Mouse (Mus musculus) thymus, adult 2 months (tissue): ENCODE data around the gene Cdk14. TPM values are rescaled to one million over a fixed set of nuclear protein-coding genes. Genes with fewer than 3 reads are reported as not detected.

ENCODE experiments used
- DNase-seq: peaks from one replicate; pipeline ENCODE4 v3.0.0; 2021
- H3K27ac ChIP-seq: fragments of 200-500 bp; 2 replicates; pipeline ENCODE4 v1.5.1; 2012; ENCODE audit warnings: low read length, control low read depth; ENCODE audit not compliant: control insufficient read depth, insufficient read depth
- H3K27me3 ChIP-seq: fragments of 200-500 bp; 2 replicates; pipeline ENCODE4 v1.6.1; 2012; ENCODE audit warnings: mild to moderate bottlenecking, low read length, moderate library complexity, mixed read lengths; ENCODE audit not compliant: control insufficient read depth, insufficient read depth
- H3K36me3 ChIP-seq: fragments of 200-500 bp; 2 replicates; pipeline ENCODE4 v1.6.1; 2012; ENCODE audit warnings: mild to moderate bottlenecking, low read length, moderate library complexity; ENCODE audit not compliant: control insufficient read depth, insufficient read depth
- H3K4me1 ChIP-seq: fragments of 200-500 bp; replicated peaks from 2 replicates; pipeline ENCODE4 v1.6.1; 2012; ENCODE audit warnings: low read length; ENCODE audit not compliant: control insufficient read depth, insufficient read depth
- H3K4me3 ChIP-seq: fragments of 200-500 bp; 2 replicates; pipeline ENCODE4 v1.5.1; 2012; ENCODE audit warnings: mild to moderate bottlenecking, low read length, control low read depth, moderate library complexity; ENCODE audit not compliant: control insufficient read depth, insufficient read depth
- CTCF ChIP-seq: fragments of 200-500 bp; IDR thresholded peaks from 2 replicates; pipeline ENCODE4 v1.5.1; 2012; ENCODE audit warnings: mild to moderate bottlenecking, control low read depth, low read length, moderate library complexity, borderline replicate concordance; ENCODE audit not compliant: control insufficient read depth, poor library complexity, insufficient read depth; ENCODE audit errors: extremely low read depth
- POLR2A ChIP-seq: fragments of 200-500 bp; IDR thresholded peaks from 2 replicates; pipeline ENCODE4 v1.6.1; 2012; ENCODE audit warnings: mild to moderate bottlenecking, low read length, control low read depth, moderate library complexity; ENCODE audit not compliant: control insufficient read depth, poor library complexity, insufficient read depth; ENCODE audit errors: extremely low read depth
- WGBS: fragments of 180-500 bp; shearing (Covaris S2); methylation state at CpG from one replicate; pipeline ENCODE4 v1.1.7; 2018; 5-methylcytosine and 5-hydroxymethylcytosine counted together
- polyA plus RNA-seq: library from polyadenylated mRNA; depleted of rRNA; stranded (reverse); fragments of >200 nt; gene quantifications from 2 replicates; pipeline ENCODE4 v1.2.3, GENCODE M21; 2012

Gene Cdk14
- polyA plus RNA-seq, 1 experiment, result 0.90 TPM

DNA sequence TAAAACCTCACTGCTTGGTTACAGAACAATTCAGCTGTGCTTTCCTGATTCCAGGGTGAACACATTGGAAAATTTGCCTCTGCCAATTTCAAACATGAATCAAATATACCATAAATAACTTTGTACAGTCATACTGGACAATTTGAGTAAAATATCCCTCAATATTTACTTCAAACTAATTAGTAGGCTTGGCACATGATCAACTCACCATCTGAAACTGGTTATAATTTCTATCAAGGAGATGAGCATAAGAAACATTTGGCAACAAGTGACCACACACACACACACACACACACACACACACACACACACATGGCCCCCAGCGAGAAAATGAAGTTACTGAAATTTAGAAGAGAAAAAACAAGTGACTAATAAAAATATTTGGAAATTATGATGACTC is 304.6 kb downstream of the Cdk14 start:
- Histone ChIP-seq H3K4me1 (no peaks in the 10 kb centered on the region), H3K27me3 (no peaks in the 10 kb centered on the region), H3K27ac (no peak overlapping the region), H3K4me3 (no peak overlapping the region), H3K36me3 (no peaks in the 10 kb centered on the region)
- DNase-seq, result no peak
- 100% methylated on average over 1 of the region's 1 CpGs for WGBS
- TF ChIP-seq POLR2A, result no peak

DNA sequence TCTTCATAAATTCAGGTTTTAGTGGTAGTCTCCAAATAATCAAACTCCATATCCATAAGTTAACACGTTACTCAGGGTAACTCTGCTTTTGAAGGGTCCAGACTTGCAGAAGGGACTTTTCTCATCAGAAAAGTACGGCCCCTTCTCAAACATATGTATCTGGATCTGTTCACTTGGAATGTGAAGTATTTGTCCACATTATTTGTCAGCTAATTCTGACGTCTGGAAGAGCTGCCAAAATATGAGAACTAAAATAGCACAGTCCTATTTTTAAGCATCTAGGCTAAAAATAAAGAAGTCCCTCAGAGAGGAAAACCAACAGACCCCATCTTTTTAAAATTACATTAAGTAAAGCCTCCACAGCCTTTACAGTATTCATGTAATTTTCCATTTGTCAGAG is 310.5 kb downstream of the Cdk14 start:
- no peak for DNase-seq
- Histone ChIP-seq H3K36me3 (no peaks in the 10 kb centered on the region), H3K27ac (no peak overlapping the region), H3K4me3 (no peak overlapping the region), H3K27me3 (no peaks in the 10 kb centered on the region), H3K4me1 (no peaks in the 10 kb centered on the region)
- whole genome bisulfite sequencing, result 61% methylated on average over 3 of the region's 3 CpGs
- TF ChIP-seq CTCF (no peak), POLR2A (no peak)

DNA sequence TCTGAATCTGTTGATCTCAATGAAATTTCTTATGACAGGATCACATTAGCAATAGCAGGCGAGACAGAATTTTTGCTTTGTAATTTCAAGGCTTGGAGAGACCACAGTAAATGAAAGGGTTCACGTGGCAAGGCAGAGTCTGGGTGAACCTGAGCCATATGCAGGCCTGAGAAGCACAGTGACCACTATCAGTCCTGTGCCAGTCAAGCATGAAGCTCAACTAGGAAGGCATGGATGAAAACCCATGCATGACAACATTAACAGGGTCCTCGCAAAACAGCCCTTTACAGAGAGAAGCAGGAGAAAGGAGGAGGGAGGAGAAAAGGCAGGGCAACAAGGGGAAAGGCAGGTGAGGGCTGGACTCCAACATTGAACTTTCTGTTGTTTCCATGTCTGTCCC is 311.1 kb downstream of the Cdk14 start:
- TF ChIP-seq POLR2A (no peak), CTCF (no peak)
- Histone ChIP-seq H3K4me1 (no peaks in the 10 kb centered on the region), H3K36me3 (no peaks in the 10 kb centered on the region), H3K4me3 (no peak overlapping the region), H3K27me3 (no peaks in the 10 kb centered on the region), H3K27ac (no peak overlapping the region)
- no peak for DNase-seq
- WGBS, result 90% methylated on average over 3 of the region's 3 CpGs

DNA sequence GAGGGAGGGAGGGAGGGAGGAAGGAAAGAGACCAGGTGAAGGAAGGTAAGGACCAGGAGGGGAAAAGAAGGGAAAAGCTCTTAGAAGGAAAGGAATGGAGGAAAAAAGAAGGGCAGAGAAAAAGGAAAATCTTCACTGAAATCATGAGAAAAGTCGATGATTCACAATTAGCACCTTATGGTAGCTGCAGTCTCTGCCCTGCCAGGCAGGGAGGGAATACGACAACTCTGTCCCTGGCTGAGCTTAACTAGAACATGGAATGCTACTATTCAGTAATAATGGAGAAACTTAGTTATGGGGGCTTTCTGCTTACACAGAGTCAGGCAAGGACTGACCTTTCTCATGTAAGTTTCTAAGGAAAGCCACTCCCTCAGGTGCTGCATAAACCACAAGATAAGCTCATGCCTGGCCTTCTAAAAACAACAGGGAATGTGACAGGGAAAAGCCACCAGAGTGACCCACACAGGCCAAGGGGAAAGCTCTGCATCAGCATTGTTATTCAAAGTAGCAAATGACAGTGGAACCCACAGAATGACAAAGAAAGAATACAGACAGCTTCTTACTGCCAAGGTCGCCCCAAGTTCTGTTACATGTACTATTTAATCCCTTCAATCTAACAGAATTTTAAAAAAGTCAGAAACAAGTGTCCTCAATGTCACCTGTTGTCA is 323.7 kb downstream of the Cdk14 start:
- DNase-seq, result no peak
- WGBS, result 89% methylated on average over 3 of the region's 3 CpGs
- no peak for TF ChIP-seq CTCF
- no peak for TF ChIP-seq POLR2A

DNA sequence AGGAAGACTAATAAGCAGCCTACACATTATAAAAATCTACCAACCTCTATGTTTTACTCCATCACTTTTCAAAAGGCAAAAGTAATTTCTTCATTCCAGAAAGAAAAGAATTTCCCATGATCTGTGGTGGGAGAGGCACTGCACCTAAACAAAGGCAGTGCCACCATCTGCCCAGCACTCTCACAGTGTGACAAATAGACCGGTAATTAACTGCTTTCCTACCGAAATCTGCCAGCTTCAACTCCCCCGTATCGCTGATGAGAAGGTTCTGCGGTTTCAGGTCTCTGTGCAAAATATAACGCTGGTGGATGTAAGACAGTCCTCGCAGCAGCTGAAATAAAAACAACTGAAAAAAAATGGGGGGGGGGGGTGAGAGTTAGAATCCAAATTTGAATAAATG is 327.4 kb downstream of the Cdk14 start:
- no peak for DNase-seq
- no peaks in the 10 kb centered on the region for H3K36me3 ChIP-seq
- no peaks in the 10 kb centered on the region for H3K27me3 ChIP-seq
- WGBS, result 98% methylated on average over 7 of the region's 7 CpGs
- TF ChIP-seq CTCF (no peak), POLR2A (no peak)
- no peak overlapping the region for H3K4me3 ChIP-seq
- no peak overlapping the region for H3K27ac ChIP-seq
- H3K4me1 ChIP-seq, result no peaks in the 10 kb centered on the region

More for the DNA sequence above, 323.7 kb downstream of the Cdk14 start:
- Histone ChIP-seq H3K27ac (no peak overlapping the region), H3K4me3 (no peak overlapping the region), H3K4me1 (no peaks in the 10 kb centered on the region), H3K36me3 (no peaks in the 10 kb centered on the region), H3K27me3 (no peaks in the 10 kb centered on the region)

DNA sequence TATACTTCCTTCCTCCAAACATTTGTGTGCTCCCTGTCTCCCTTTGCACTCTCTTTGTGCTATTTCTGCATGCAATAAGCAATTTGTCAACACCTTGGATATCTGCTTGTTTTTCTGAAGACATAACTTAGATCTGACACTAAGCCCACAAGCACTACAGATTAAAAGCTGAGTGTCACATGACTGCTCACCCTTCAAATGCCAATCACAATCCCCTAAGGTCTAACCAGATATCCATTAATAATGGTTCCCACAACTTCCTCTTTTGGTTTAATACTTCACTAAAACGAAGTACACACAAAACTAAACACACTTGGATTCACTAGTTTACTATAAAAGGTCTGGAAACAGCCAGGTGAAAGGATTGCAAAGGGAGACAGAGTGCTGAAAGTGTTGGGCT is 348.6 kb downstream of the Cdk14 start:
- 10% methylated on average over 1 of the region's 1 CpGs for WGBS
- TF ChIP-seq POLR2A (no peak), CTCF (no peak)

DNA sequence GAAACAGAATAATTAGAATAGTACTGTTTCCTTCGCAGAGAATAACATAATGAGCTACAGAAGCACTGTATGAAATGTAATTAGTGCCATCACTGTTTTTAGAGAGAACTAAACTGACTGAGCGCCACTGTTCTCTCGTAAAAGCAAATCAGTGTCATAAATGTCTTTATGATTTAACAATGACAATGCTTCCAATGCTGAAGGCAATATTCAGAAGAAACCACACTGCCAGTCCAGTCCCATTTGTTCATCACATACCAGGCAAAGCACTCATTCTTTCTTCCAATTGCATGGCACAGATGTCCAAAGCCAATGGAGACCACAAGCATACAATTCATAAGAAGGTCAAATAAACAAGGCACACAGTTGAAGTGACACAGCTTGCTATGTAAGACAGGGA is 355.4 kb downstream of the Cdk14 start:
- no peaks in the 10 kb centered on the region for H3K27me3 ChIP-seq
- no peaks in the 10 kb centered on the region for H3K36me3 ChIP-seq
- DNase-seq, result no peak
- TF ChIP-seq POLR2A, result no peak
- TF ChIP-seq CTCF, result no peak
- H3K4me1 ChIP-seq, result no peaks in the 10 kb centered on the region
- H3K4me3 ChIP-seq, result no peak overlapping the region
- H3K27ac ChIP-seq, result no peak overlapping the region
- WGBS, result 98% methylated on average over 3 of the region's 3 CpGs

More for the DNA sequence above, 348.6 kb downstream of the Cdk14 start:
- Histone ChIP-seq H3K4me1 (no peaks in the 10 kb centered on the region), H3K27me3 (no peaks in the 10 kb centered on the region), H3K4me3 (no peak overlapping the region), H3K27ac (no peak overlapping the region), H3K36me3 (no peaks in the 10 kb centered on the region)
- DNase-seq, result no peak
